Mouse (Mus musculus) embryonic facial prominence, embryonic 15.5 days (tissue): ENCODE data around the gene Rundc3a. TPM values are rescaled to one million over a fixed set of nuclear protein-coding genes. Genes with fewer than 3 reads are reported as not detected.

Source experiments
- ATAC-seq: fragments of 200-750 bp; cut with Nextera tagmentation; 2 replicates; pipeline ENCODE4 v1.8.0; 2017; ENCODE audit warnings: low read depth, moderate TSS enrichment; ENCODE audit not compliant: insufficient number of reproducible peaks, low FRiP score, low TSS enrichment
- H3K27ac ChIP-seq: fragments of 300-500 bp; sonication (generic); replicated peaks from 2 replicates; pipeline ENCODE4 v1.5.1; 2015; ENCODE audit warnings: mild to moderate bottlenecking, inconsistent platforms
- H3K27me3 ChIP-seq: fragments of 300-500 bp; sonication (generic); 2 replicates; pipeline ENCODE4 v1.6.1; 2015; ENCODE audit warnings: inconsistent platforms
- H3K36me3 ChIP-seq: fragments of 300-500 bp; sonication (generic); 2 replicates; pipeline ENCODE4 v1.6.1; 2015; ENCODE audit warnings: mild to moderate bottlenecking, inconsistent platforms
- H3K4me1 ChIP-seq: fragments of 300-500 bp; sonication (generic); 2 replicates; pipeline ENCODE4 v1.6.1; 2015; ENCODE audit warnings: inconsistent platforms
- H3K4me2 ChIP-seq: fragments of 300-500 bp; sonication (generic); replicated peaks from 2 replicates; pipeline ENCODE4 v1.6.1; 2015; ENCODE audit warnings: mild to moderate bottlenecking, inconsistent platforms
- H3K4me3 ChIP-seq: fragments of 300-500 bp; sonication (generic); replicated peaks from 2 replicates; pipeline ENCODE4 v1.5.1; 2015; ENCODE audit warnings: mild to moderate bottlenecking, inconsistent platforms
- H3K9ac ChIP-seq: fragments of 300-500 bp; sonication (generic); 2 replicates; pipeline ENCODE4 v1.6.1; 2015; ENCODE audit warnings: inconsistent platforms
- H3K9me3 ChIP-seq: fragments of 300-500 bp; sonication (generic); replicated peaks from 2 replicates; pipeline ENCODE4 v1.6.1; 2016; ENCODE audit warnings: inconsistent platforms
- WGBS: fragments of 180-500 bp; shearing (Covaris S2); methylation state at CpG from one replicate; pipeline ENCODE4 v1.1.7; 2015; 5-methylcytosine and 5-hydroxymethylcytosine counted together
- polyA plus RNA-seq: library from polyadenylated mRNA; unstranded; fragments of >200 nt; fragmentation: Nextera tagmentation; extraction: Ambion mirVana; gene quantifications from 2 replicates; pipeline ENCODE4 v1.2.1, GENCODE M21; 2015

Rundc3a gene
- polyA plus RNA-seq, 1 experiment from 2014 or later: 8.3 TPM

DNA sequence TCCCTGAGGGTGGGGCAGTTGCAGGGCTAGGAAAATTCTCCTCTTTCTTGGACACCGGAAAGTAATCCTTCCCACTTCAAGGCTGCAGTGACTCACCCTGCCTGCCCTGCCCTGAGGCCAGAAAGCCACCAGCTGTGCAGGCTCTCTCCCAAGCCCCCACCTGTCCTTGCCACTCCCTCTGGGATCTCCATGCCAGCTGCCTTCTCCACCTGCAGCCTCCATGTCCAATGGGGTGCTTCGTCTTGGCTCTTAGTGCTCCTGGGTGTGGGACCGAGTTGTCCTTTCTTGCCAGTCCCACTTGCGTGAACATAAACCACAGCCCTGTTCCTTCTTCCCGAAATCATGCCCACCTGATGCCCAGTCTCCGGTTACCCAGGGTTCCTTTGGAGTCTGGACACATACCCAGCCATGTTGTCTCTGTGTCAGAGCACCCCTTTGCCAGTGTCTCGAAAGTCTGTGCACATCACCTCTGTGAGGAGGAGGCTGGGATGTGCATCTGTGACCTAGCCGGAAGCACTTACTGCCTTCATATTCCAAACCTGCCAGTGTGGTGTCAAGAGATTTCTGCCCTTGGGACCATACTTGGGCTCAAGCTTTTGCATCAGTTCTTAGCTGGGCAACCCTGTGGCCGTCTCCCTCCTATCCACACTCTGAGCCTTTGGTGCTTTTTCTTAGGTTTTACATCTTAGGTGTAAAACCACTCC lies 1.4 kb downstream of the Rundc3a start:
- Histone ChIP-seq H3K36me3 (no peaks in the 10 kb centered on the region), H3K9me3 (no peaks in the 10 kb centered on the region), H3K9ac (no peak overlapping the region), H3K4me3 (peak overlapping the region; percentile 46; the same call in 1 of the 2 replicates), H3K27ac (no peak overlapping the region), H3K4me1 (peaks cover 30% of the 10 kb centered on the region), H3K27me3 (peaks cover 40% of the 10 kb centered on the region), H3K4me2 (peak overlapping the region; percentile 91)
- peak; percentile 8; the same call in 1 of the 2 replicates for ATAC-seq
- 69% methylated on average over 9 of the region's 9 CpGs for WGBS

- peaks cover 47% of the 10 kb centered on the region for H3K27me3 ChIP-seq
- no peak overlapping the region for H3K4me3 ChIP-seq
- no peak overlapping the region for H3K9ac ChIP-seq
- H3K9me3 ChIP-seq: no peaks in the 10 kb centered on the region
- no peak; the same call in 1 of the 2 replicates for ATAC-seq
- H3K27ac ChIP-seq: no peak overlapping the region
- WGBS: 6% methylated on average over 5 of the region's 5 CpGs
- no peak overlapping the region for H3K4me2 ChIP-seq
- no peaks in the 10 kb centered on the region for H3K36me3 ChIP-seq
- H3K4me1 ChIP-seq: peaks cover 36% of the 10 kb centered on the region
Measured at GRCm38 (mm10) chr11:102395250-102395649, 2.0 kb downstream of the Rundc3a start.

GRCm38 (mm10) chr11:102396263-102396662 lies 3.1 kb downstream of the Rundc3a start:
- H3K9ac ChIP-seq: no peak overlapping the region
- WGBS: 57% methylated on average over 6 of the region's 6 CpGs
- H3K4me3 ChIP-seq: no peak overlapping the region
- peaks cover 36% of the 10 kb centered on the region for H3K4me1 ChIP-seq
- H3K27ac ChIP-seq: no peak overlapping the region
- no peaks in the 10 kb centered on the region for H3K9me3 ChIP-seq
- H3K36me3 ChIP-seq: no peaks in the 10 kb centered on the region
- ATAC-seq: no peak
- H3K27me3 ChIP-seq: peaks cover 57% of the 10 kb centered on the region
- no peak overlapping the region for H3K4me2 ChIP-seq

- no peaks in the 10 kb centered on the region for H3K36me3 ChIP-seq
- H3K27ac ChIP-seq: no peak overlapping the region
- WGBS: 74% methylated on average over 7 of the region's 7 CpGs
- no peak for ATAC-seq
- H3K4me2 ChIP-seq: no peak overlapping the region
- no peak overlapping the region for H3K4me3 ChIP-seq
- peaks cover 58% of the 10 kb centered on the region for H3K27me3 ChIP-seq
- peaks cover 36% of the 10 kb centered on the region for H3K4me1 ChIP-seq
- no peaks in the 10 kb centered on the region for H3K9me3 ChIP-seq
- H3K9ac ChIP-seq: no peak overlapping the region
Measured at GRCm38 (mm10) chr11:102396671-102397141, 3.5 kb downstream of the Rundc3a start.

DNA sequence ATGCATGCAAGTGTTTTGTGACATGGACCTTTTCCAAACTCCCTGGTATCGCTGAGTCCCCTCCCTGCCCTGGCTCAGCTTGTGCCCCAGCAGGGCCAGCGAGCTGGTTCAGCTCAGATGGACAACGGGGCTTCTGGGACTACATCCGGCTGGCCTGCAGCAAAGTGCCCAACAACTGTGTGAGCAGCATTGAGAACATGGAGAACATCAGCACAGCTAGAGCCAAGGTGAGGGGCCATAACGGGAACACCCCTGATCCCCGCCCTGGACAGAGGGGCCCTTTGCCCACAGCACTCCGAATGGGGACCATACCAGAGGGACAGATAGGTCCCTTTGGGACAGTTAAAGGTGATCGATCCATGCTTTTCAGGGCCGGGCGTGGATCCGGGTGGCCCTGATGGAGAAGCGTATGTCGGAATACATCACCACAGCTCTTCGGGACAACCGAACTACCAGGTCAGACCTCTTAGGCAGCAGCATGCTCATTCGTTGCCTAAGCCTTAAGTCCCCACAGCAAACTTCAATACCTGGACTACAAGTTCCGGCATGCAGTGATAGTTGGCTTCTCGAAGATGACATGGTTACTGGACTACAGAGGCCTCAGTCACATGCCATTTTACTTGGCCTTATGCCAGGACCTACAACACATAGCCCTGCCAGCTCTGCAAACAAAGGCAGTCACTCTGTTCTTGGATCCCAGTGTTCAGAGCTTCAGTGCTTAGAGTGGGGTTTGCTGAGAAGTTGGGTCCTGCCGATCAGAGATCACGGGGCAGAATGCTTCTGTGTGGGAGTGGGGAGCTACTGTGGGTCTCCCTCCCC lies 5.0 kb downstream of the Rundc3a start:
- Histone ChIP-seq H3K4me3 (no peak overlapping the region), H3K4me1 (peaks cover 29% of the 10 kb centered on the region), H3K27ac (no peak overlapping the region), H3K27me3 (peaks cover 58% of the 10 kb centered on the region), H3K9ac (no peak overlapping the region), H3K36me3 (peaks cover 14% of the 10 kb centered on the region), H3K4me2 (no peak overlapping the region), H3K9me3 (no peaks in the 10 kb centered on the region)
- WGBS: 69% methylated on average over 20 of the region's 20 CpGs
- ATAC-seq: no peak

- H3K4me2 ChIP-seq: peak overlapping the region; percentile 66
- H3K9me3 ChIP-seq: no peaks in the 10 kb centered on the region
- peaks cover 23% of the 10 kb centered on the region for H3K36me3 ChIP-seq
- peak overlapping the region; percentile 35 for H3K4me3 ChIP-seq
- ATAC-seq: no peak
- peaks cover 58% of the 10 kb centered on the region for H3K27me3 ChIP-seq
- peaks cover 20% of the 10 kb centered on the region for H3K4me1 ChIP-seq
- H3K27ac ChIP-seq: no peak overlapping the region
- no peak overlapping the region for H3K9ac ChIP-seq
- WGBS: 12% methylated on average over 15 of the region's 15 CpGs
Measured at GRCm38 (mm10) chr11:102399107-102399506, 5.9 kb downstream of the Rundc3a start.

DNA sequence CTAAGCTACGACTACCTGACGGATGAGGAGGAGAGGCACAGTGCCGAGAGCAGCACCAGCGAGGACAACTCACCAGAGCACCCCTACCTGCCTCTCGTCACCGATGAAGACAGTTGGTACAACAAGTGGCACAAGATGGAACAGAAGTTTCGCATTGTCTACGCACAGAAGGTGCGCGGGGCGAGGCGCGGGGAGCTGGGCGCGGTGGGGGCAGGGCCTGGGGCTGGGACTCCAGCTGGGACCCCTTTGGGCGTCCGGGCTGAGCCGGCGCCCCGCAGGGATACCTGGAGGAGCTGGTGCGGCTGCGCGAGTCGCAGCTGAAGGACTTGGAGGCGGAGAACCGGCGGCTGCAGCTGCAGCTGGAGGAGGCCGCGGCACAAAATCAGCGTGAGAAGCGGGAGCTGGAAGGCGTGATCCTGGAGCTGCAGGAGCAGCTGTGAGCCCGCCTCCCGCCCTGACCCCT lies 6.4 kb downstream of the Rundc3a start:
- ATAC-seq: no peak
- H3K9ac ChIP-seq: no peak overlapping the region; the same call in 1 of the 2 replicates
- peak overlapping the region; percentile 66 for H3K4me2 ChIP-seq
- H3K27ac ChIP-seq: no peak overlapping the region
- peaks cover 28% of the 10 kb centered on the region for H3K36me3 ChIP-seq
- H3K4me1 ChIP-seq: peaks cover 15% of the 10 kb centered on the region
- H3K27me3 ChIP-seq: peaks cover 55% of the 10 kb centered on the region
- WGBS: under 1% methylated on average over 34 of the region's 34 CpGs
- peak overlapping the region; percentile 35 for H3K4me3 ChIP-seq
- H3K9me3 ChIP-seq: no peaks in the 10 kb centered on the region

GRCm38 (mm10) chr11:102400513-102401084 lies 7.4 kb downstream of the Rundc3a start:
- H3K27ac ChIP-seq: no peak overlapping the region
- H3K27me3 ChIP-seq: peaks cover 48% of the 10 kb centered on the region
- ATAC-seq: no peak
- WGBS: 25% methylated on average over 12 of the region's 12 CpGs
- H3K4me2 ChIP-seq: no peak overlapping the region
- H3K36me3 ChIP-seq: peaks cover 30% of the 10 kb centered on the region
- H3K9me3 ChIP-seq: no peaks in the 10 kb centered on the region
- H3K4me3 ChIP-seq: no peak overlapping the region
- no peak overlapping the region for H3K9ac ChIP-seq
- H3K4me1 ChIP-seq: peaks cover 23% of the 10 kb centered on the region

GRCm38 (mm10) chr11:102401898-102402500 lies 8.8 kb downstream of the Rundc3a start:
- H3K27me3 ChIP-seq: peaks cover 42% of the 10 kb centered on the region
- no peak overlapping the region for H3K4me2 ChIP-seq
- peaks cover 36% of the 10 kb centered on the region for H3K4me1 ChIP-seq
- no peaks in the 10 kb centered on the region for H3K9me3 ChIP-seq
- no peak overlapping the region for H3K4me3 ChIP-seq
- no peak overlapping the region for H3K9ac ChIP-seq
- 51% methylated on average over 12 of the region's 12 CpGs for WGBS
- peaks cover 30% of the 10 kb centered on the region for H3K36me3 ChIP-seq
- H3K27ac ChIP-seq: no peak overlapping the region
- no peak for ATAC-seq

- H3K27ac ChIP-seq: no peak overlapping the region
- H3K9me3 ChIP-seq: no peaks in the 10 kb centered on the region
- H3K4me2 ChIP-seq: no peak overlapping the region
- no peak for ATAC-seq
- H3K9ac ChIP-seq: no peak overlapping the region
- H3K27me3 ChIP-seq: peaks cover 27% of the 10 kb centered on the region
- H3K4me1 ChIP-seq: peaks cover 43% of the 10 kb centered on the region
- H3K4me3 ChIP-seq: no peak overlapping the region
- peaks cover 30% of the 10 kb centered on the region for H3K36me3 ChIP-seq
- 92% methylated on average over 11 of the region's 11 CpGs for WGBS
Measured at GRCm38 (mm10) chr11:102403657-102404056, 10.5 kb downstream of the Rundc3a start.
